Mouse (Mus musculus) lung, postnatal 0 days (tissue): ENCODE results near the gene Rsf1.

Source experiments
- CTCF ChIP-seq: IDR thresholded peaks from 2 replicates; pipeline ENCODE4 v1.5.1; 2016; ENCODE audit warnings: antibody characterized with exemption, mild to moderate bottlenecking
- EP300 ChIP-seq: IDR thresholded peaks from 2 replicates; pipeline ENCODE4 v1.6.1; 2016; ENCODE audit warnings: antibody characterized with exemption, mild to moderate bottlenecking, control low read depth

GRCm38 (mm10) chr7:97647656-97648055 lies 68.0 kb downstream of the Rsf1 start:
- TF ChIP-seq EP300 (no peak), CTCF (no peak)
